Mouse (Mus musculus): ENCODE data around the gene Fxyd1.

GRCm38 (mm10) chr7:31072326-31072725 is 15.3 kb upstream of the Fxyd1 start:
- no peak for TF ChIP-seq CTCF (IDR thresholded peaks at IDR 0.05; ENCODE audit: extremely low read depth, insufficient read depth, low read length)
- TF ChIP-seq POLR2A (IDR thresholded peaks at IDR 0.05; ENCODE audit: extremely low read depth, insufficient read depth, low read length): no peak
